Mouse (Mus musculus) liver, embryonic 14.5 days (tissue): Measurements from ENCODE around the gene Ash1l.

Experiments
- CTCF ChIP-seq: IDR thresholded peaks from 2 replicates; pipeline ENCODE4 v1.5.1; 2016; ENCODE audit warnings: antibody characterized with exemption, low read depth, control low read depth
- EP300 ChIP-seq: IDR thresholded peaks from 2 replicates; pipeline ENCODE4 v1.6.1; 2016; ENCODE audit warnings: antibody characterized with exemption, low read depth

GRCm38 (mm10) chr3:88905209-88905608, 45.2 kb upstream of the Ash1l start:
- TF ChIP-seq CTCF (no peak), EP300 (no peak)
